Mouse (Mus musculus) neural tube, embryonic 15.5 days (tissue): ENCODE measurements around the gene Vgll4. TPM values are rescaled to one million over a fixed set of nuclear protein-coding genes. Genes with fewer than 3 reads are reported as not detected.
A peak's percentile ranks its signal among the peaks of the same experiment; 100 is the strongest.

Source experiments
- ATAC-seq: fragments of 200-750 bp; cut with Nextera tagmentation; 2 replicates; pipeline ENCODE4 v1.8.0; 2017; ENCODE audit warnings: mild to moderate bottlenecking, moderate TSS enrichment, moderate library complexity; ENCODE audit not compliant: low FRiP score
- H3K27ac ChIP-seq: fragments of 300-500 bp; sonication (generic); replicated peaks from 2 replicates; pipeline ENCODE4 v1.5.1; 2015; ENCODE audit warnings: mild to moderate bottlenecking, inconsistent platforms
- H3K27me3 ChIP-seq: fragments of 300-500 bp; sonication (generic); replicated peaks from 2 replicates; pipeline ENCODE4 v1.6.1; 2015; ENCODE audit warnings: inconsistent platforms
- H3K36me3 ChIP-seq: fragments of 300-500 bp; sonication (generic); 2 replicates; pipeline ENCODE4 v1.6.1; 2015; ENCODE audit warnings: inconsistent platforms
- H3K4me1 ChIP-seq: fragments of 300-500 bp; sonication (generic); 2 replicates; pipeline ENCODE4 v1.6.1; 2015; ENCODE audit warnings: inconsistent platforms
- H3K4me2 ChIP-seq: fragments of 300-500 bp; sonication (generic); 2 replicates; pipeline ENCODE4 v1.6.1; 2015; ENCODE audit warnings: inconsistent platforms, mild to moderate bottlenecking, moderate library complexity
- H3K4me3 ChIP-seq: fragments of 300-500 bp; sonication (generic); replicated peaks from 2 replicates; pipeline ENCODE4 v1.5.1; 2015; ENCODE audit warnings: mild to moderate bottlenecking, inconsistent platforms
- H3K9ac ChIP-seq: fragments of 300-500 bp; sonication (generic); replicated peaks from 2 replicates; pipeline ENCODE4 v1.6.1; 2015; ENCODE audit warnings: mild to moderate bottlenecking, inconsistent platforms
- H3K9me3 ChIP-seq: fragments of 300-500 bp; sonication (generic); replicated peaks from 2 replicates; pipeline ENCODE4 v1.6.1; 2016; ENCODE audit warnings: inconsistent platforms
- WGBS: fragments of 180-500 bp; shearing (Covaris S2); methylation state at CpG from one replicate; pipeline ENCODE4 v1.1.7; 2015; ENCODE audit warnings: mixed read lengths; 5-methylcytosine and 5-hydroxymethylcytosine counted together
- polyA plus RNA-seq: library from polyadenylated mRNA; unstranded; fragments of >200 nt; fragmentation: Nextera tagmentation; extraction: Ambion mirVana; gene quantifications from 2 replicates; pipeline ENCODE4 v1.2.1, GENCODE M21; 2015

Gene Vgll4
- polyA plus RNA-seq, 1 experiment from 2014 or later = 51.4 TPM

DNA sequence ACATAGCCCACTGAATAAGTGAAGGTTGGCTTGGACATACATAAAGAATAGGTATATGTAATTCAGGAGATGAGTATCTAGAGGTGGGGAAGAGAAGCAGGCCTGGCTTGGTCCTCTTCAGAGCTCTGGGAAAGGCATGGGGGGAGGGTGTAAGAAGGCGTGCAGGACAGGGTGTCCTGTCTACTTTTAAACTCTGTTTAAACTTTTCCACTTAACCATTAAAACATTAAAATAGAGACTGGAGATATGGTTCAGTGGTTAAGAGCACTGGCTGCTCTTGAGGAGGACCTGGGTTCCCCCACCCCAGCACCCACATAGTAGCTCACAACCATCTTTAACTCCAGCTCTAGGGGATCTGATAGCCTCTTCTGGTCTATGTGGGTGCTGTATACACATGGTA is 3.2 kb upstream of the Vgll4 start:
- no peaks in the 10 kb centered on the region for H3K27me3 ChIP-seq
- no peak overlapping the region for H3K4me2 ChIP-seq
- WGBS = 85% methylated on average over 1 of the region's 1 CpGs
- H3K4me1 ChIP-seq = peaks cover 26% of the 10 kb centered on the region
- H3K9me3 ChIP-seq = no peaks in the 10 kb centered on the region
- no peak overlapping the region for H3K4me3 ChIP-seq
- no peaks in the 10 kb centered on the region for H3K36me3 ChIP-seq
- no peak overlapping the region for H3K9ac ChIP-seq
- no peak for ATAC-seq
- no peak overlapping the region for H3K27ac ChIP-seq

DNA sequence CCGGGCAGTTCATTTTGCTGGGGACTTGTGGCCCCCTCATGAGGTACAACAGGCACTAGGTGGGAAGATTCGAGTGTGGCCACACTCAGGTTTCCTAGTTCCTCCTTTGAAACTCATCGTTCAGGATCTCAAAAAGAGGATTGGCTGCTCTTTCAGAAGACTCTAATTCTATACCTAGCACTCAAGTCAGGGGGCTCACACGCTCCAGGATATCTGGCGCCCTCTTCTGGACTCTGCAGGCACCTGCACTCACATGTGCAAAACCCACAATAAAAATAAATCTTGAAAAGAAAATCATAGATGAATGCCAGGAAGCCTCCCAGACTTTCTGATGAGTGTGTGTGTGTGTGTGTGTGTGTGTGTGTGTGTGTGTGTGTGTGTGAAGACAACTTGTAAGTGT is 1.1 kb upstream of the Vgll4 start:
- Histone ChIP-seq H3K4me3 (no peak overlapping the region), H3K27me3 (no peaks in the 10 kb centered on the region; the same call in none of the 2 replicates), H3K4me1 (peaks cover 45% of the 10 kb centered on the region), H3K4me2 (no peak overlapping the region), H3K9ac (no peak overlapping the region), H3K36me3 (no peaks in the 10 kb centered on the region), H3K27ac (no peak overlapping the region), H3K9me3 (no peaks in the 10 kb centered on the region)
- no peak for ATAC-seq
- 75% methylated on average over 5 of the region's 5 CpGs for WGBS

GRCm38 (mm10) chr6:114970386-114970785 is 592 bp upstream of the Vgll4 start:
- 18% methylated on average over 6 of the region's 6 CpGs for WGBS
- H3K4me1 ChIP-seq = peaks cover 45% of the 10 kb centered on the region
- no peak overlapping the region; the same call in 1 of the 2 replicates for H3K4me3 ChIP-seq
- no peak for ATAC-seq
- H3K4me2 ChIP-seq = peak overlapping the region; percentile 99
- H3K27ac ChIP-seq = no peak overlapping the region
- H3K9me3 ChIP-seq = no peaks in the 10 kb centered on the region
- no peaks in the 10 kb centered on the region; the same call in none of the 2 replicates for H3K27me3 ChIP-seq
- no peaks in the 10 kb centered on the region for H3K36me3 ChIP-seq
- no peak overlapping the region for H3K9ac ChIP-seq

DNA sequence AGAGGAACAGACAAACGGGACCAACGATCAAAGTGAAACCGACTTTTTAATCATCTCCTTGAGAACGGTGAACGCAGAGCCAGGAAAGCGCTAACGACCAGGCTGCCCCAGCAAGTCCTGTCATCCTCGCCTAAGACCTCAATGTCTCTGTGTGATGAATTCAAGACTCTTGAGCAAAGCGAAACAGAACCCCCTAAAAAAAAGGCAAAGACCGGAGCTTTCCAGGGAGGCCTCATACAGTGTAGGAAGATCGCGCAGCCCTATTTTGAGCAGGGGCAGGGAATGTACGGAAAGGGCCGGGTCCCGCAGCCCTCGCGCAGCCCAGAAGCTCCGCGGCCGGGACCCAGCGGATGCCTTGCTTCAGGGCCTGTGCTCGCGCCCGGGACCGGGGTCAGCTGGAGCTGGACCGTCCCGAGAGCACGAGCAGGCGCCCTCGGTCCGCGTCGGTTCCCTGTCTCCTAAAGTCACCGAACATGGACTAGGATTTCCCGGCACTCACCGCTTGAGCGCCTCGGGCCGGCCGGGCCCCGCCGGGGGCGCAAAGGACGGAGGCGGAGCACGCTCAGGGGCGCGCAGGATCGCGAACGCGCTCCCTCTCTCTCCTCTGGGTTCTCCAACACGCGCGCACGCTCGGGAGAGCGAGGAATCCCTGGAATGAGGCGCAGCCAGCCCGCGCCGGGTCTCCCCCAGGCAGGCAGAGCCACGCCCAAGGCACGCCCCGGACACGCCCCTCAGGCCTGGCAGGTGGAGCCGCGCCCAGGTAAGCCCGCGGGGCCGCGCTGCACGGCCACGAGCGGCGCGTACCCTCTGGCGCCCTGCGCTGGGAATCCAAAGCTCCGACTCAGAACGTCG is 1.2 kb downstream of the Vgll4 start:
- under 1% methylated on average over 78 of the region's 82 CpGs for WGBS

DNA sequence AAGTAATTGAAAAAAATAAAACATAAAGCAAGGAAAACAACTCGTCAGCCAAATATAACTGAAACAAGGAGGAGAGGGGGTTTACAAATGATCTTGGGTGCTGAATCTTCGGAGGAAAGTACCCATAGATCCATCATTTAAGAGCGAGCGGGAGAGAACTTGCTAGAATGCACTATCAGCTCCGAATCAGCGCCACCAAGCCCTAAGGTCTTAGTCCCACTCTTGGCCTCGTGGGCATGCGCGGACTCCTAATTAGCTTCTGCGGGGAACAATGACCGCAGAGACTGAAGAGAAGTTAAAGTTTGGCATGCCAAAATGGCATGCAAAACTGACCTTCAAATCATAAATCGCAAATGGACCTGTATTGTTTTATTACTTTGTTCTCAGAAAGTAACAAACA is 2.2 kb downstream of the Vgll4 start:
- ATAC-seq = no peak
- Histone ChIP-seq H3K9ac (0 out of 2 replicates have a peak overlapping the region, but pooled peaks have one; percentile 10), H3K27me3 (no peaks in the 10 kb centered on the region; the same call in none of the 2 replicates), H3K9me3 (no peaks in the 10 kb centered on the region), H3K36me3 (no peaks in the 10 kb centered on the region), H3K27ac (no peak overlapping the region), H3K4me1 (peaks cover 49% of the 10 kb centered on the region), H3K4me2 (peak overlapping the region; percentile 99), H3K4me3 (peak overlapping the region; percentile 73)
- WGBS = 44% methylated on average over 12 of the region's 12 CpGs

More for the DNA sequence above, 1.2 kb downstream of the Vgll4 start:
- no peaks in the 10 kb centered on the region for H3K9me3 ChIP-seq
- H3K4me3 ChIP-seq = peak overlapping the region; percentile 73
- no peaks in the 10 kb centered on the region; the same call in none of the 2 replicates for H3K27me3 ChIP-seq
- no peaks in the 10 kb centered on the region for H3K36me3 ChIP-seq
- peaks cover 46% of the 10 kb centered on the region for H3K4me1 ChIP-seq
- peak overlapping the region; percentile 80 for H3K27ac ChIP-seq
- H3K4me2 ChIP-seq = peak overlapping the region; percentile 99
- peak; percentile 84 for ATAC-seq
- peak overlapping the region; percentile 74 for H3K9ac ChIP-seq

GRCm38 (mm10) chr6:114966396-114967154 is 3.2 kb downstream of the Vgll4 start:
- no peaks in the 10 kb centered on the region for H3K9me3 ChIP-seq
- no peak overlapping the region; the same call in 1 of the 2 replicates for H3K4me2 ChIP-seq
- no peaks in the 10 kb centered on the region for H3K36me3 ChIP-seq
- H3K4me1 ChIP-seq = peaks cover 45% of the 10 kb centered on the region
- H3K9ac ChIP-seq = no peak overlapping the region
- no peak for ATAC-seq
- no peak overlapping the region for H3K27ac ChIP-seq
- H3K4me3 ChIP-seq = no peak overlapping the region
- WGBS = 15% methylated on average over 2 of the region's 2 CpGs
- no peaks in the 10 kb centered on the region; the same call in none of the 2 replicates for H3K27me3 ChIP-seq

- no peaks in the 10 kb centered on the region for H3K9me3 ChIP-seq
- H3K27ac ChIP-seq = no peak overlapping the region
- no peak overlapping the region for H3K4me2 ChIP-seq
- H3K36me3 ChIP-seq = no peaks in the 10 kb centered on the region
- no peak overlapping the region for H3K4me3 ChIP-seq
- no peak overlapping the region for H3K9ac ChIP-seq
- ATAC-seq = no peak
- H3K4me1 ChIP-seq = peaks cover 44% of the 10 kb centered on the region
- 87% methylated on average over 3 of the region's 3 CpGs for WGBS
- no peaks in the 10 kb centered on the region; the same call in none of the 2 replicates for H3K27me3 ChIP-seq
Observed at GRCm38 (mm10) chr6:114965802-114966201, 4.0 kb downstream of the Vgll4 start.

DNA sequence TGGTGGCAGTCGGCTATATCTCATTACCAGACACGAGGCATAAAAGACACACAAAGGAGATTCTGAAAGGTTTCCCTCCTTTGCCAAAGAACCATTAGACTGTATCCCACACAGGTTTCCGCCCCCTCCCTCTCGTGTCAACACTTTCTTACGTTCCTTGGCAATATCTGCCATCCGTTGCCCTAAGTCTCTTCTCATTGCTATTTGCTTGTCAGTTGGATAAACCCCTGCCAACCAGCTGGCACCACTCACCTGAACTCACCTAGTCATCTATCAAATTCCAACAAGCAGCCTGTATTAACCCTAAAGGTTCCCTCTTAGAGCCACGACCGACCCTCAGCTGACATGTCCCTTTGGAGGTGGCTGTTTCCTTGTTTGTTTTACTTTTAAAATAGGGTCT is 4.4 kb downstream of the Vgll4 start:
- Histone ChIP-seq H3K4me2 (no peak overlapping the region), H3K9me3 (no peaks in the 10 kb centered on the region), H3K27me3 (no peaks in the 10 kb centered on the region; the same call in none of the 2 replicates), H3K9ac (no peak overlapping the region), H3K4me3 (no peak overlapping the region), H3K4me1 (peaks cover 42% of the 10 kb centered on the region), H3K27ac (no peak overlapping the region), H3K36me3 (no peaks in the 10 kb centered on the region)
- no peak for ATAC-seq
- 79% methylated on average over 8 of the region's 8 CpGs for WGBS

GRCm38 (mm10) chr6:114964235-114964634 is 5.6 kb downstream of the Vgll4 start:
- WGBS = 83% methylated on average over 2 of the region's 2 CpGs
- Histone ChIP-seq H3K4me1 (peaks cover 32% of the 10 kb centered on the region), H3K27me3 (no peaks in the 10 kb centered on the region; the same call in none of the 2 replicates), H3K4me2 (no peak overlapping the region), H3K4me3 (no peak overlapping the region), H3K9me3 (no peaks in the 10 kb centered on the region), H3K9ac (no peak overlapping the region), H3K27ac (no peak overlapping the region), H3K36me3 (no peaks in the 10 kb centered on the region)
- ATAC-seq = no peak

GRCm38 (mm10) chr6:114963636-114964035 is 6.2 kb downstream of the Vgll4 start:
- H3K4me3 ChIP-seq = no peak overlapping the region

DNA sequence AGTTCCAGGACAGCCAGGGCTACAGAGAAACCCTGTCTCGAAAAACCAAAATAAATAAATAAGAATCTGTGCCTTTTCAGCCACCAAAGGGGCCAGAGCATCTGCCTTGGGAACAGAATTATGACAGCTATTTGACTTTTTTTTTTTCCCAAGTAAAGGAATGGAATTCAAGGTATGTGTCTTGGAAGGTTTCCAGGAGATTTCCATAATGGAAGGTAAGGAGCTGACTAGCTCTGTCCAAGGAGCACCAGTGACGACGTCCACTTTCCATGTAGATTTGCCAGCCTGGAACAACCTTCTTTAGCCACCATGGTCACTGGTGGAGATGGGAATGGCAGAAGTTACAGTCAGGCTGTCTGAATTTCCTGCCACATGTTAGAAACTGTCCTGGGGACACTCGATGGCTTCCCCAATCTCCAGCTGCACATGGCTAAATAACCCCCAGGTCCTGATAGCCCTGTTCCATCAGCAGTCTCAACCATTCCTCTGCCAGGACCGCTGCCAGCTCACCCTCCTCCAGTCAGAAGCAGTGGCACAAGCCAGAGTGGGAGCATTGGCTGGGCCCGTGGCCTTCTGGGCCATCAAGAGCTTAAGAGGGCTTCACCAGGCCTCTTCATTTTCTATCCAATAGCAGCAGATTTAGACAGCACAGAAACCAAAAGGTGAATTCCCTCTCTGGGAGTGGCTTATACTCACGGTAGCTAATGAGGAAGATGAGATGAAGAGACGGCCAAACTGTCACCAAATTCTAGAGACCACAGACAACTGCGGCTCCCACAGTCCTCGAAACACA is 8.3 kb downstream of the Vgll4 start:
- no peak overlapping the region for H3K4me2 ChIP-seq
- H3K36me3 ChIP-seq = no peaks in the 10 kb centered on the region
- H3K9ac ChIP-seq = no peak overlapping the region
- H3K27ac ChIP-seq = no peak overlapping the region
- peaks cover 23% of the 10 kb centered on the region for H3K4me1 ChIP-seq
- peaks cover 6% of the 10 kb centered on the region; the same call in 1 of the 2 replicates for H3K27me3 ChIP-seq
- 88% methylated on average over 10 of the region's 10 CpGs for WGBS
- no peaks in the 10 kb centered on the region for H3K9me3 ChIP-seq
- no peak for ATAC-seq
- H3K4me3 ChIP-seq = no peak overlapping the region

More at GRCm38 (mm10) chr6:114963636-114964035, 6.2 kb downstream of the Vgll4 start:
- peaks cover 34% of the 10 kb centered on the region for H3K4me1 ChIP-seq
- H3K9ac ChIP-seq = no peak overlapping the region
- H3K9me3 ChIP-seq = no peaks in the 10 kb centered on the region
- ATAC-seq = no peak
- H3K27ac ChIP-seq = no peak overlapping the region
- H3K27me3 ChIP-seq = no peaks in the 10 kb centered on the region; the same call in none of the 2 replicates
- no peak overlapping the region for H3K4me2 ChIP-seq
- whole genome bisulfite sequencing = 71% methylated on average over 5 of the region's 5 CpGs
- H3K36me3 ChIP-seq = no peaks in the 10 kb centered on the region
